In genomic region chr10:63431221-63431736, GRCm38 (mm10) we compare ENCODE assay signal across 38 mouse cellular contexts. TPM values are rescaled to one million over a fixed set of nuclear protein-coding genes. Genes with fewer than 3 reads are reported as not detected.
A peak's percentile ranks its signal among the peaks of the same experiment; 100 is the strongest.
DNase-seq lines count a peak whose midpoint lies in the region; ATAC-seq and TF ChIP-seq lines count a peak whose summit lies in the region.
"Had no signal": no experiment of that assay in that cellular context is flagged by ENCODE, and none has a peak within 500 bp of the region (broad histone marks: within the 10 kb centered on the region; RNA-seq: fewer than 3 reads in every experiment).

No protein-coding gene starts in this region.

- TF ChIP-seq POLR2A in MEL (IDR thresholded peaks at IDR 0.05; ENCODE audit: control insufficient read depth in 1 of 2, insufficient read depth in 1 of 2, low read depth in 1 of 2, low read length in 2 of 2, poor library complexity in 1 of 2): no peak

- 0 out of 2 replicates have a peak, but pooled peaks have one; percentile 8 for TF ChIP-seq CTCF in lung, embryonic 14.5 days (IDR thresholded peaks at IDR 0.05; ENCODE audit: low read depth)
- TF ChIP-seq CTCF in E14TG2a.4 (conservative IDR thresholded peaks at IDR 0.05; ENCODE audit: low read length): peak; percentile 34; the same call in 1 of the 2 replicates
- peak in 1 of 3 experiments; percentile 18; a peak in 1 of 6 replicates for TF ChIP-seq CTCF in MEL (IDR thresholded peaks at IDR 0.05 in 2 of 3, conservative IDR thresholded peaks at IDR 0.05 in 1 of 3; ENCODE audit: control insufficient read depth in 1 of 3, insufficient read depth in 1 of 3, low read depth in 2 of 3, low read length in 3 of 3, poor library complexity in 1 of 3, severe bottlenecking in 1 of 3)

- no peak for TF ChIP-seq EP300 in MEL (IDR thresholded peaks at IDR 0.05; ENCODE audit: low read depth in 1 of 2, low read length in 2 of 2)

- WGBS in lung, embryonic 14.5 days: 85% methylated on average over 7 of the region's 7 CpGs

- no peak overlapping the region for H3K27ac ChIP-seq in lung, embryonic 14.5 days (ENCODE audit: low read depth)
- peak overlapping the region; percentile 11; the same call in 1 of the 2 replicates for H3K27ac ChIP-seq in MEL (ENCODE audit: control insufficient read depth, low read depth, low read length)
- H3K27ac ChIP-seq: embryonic facial prominence, embryonic 12.5 days; forebrain, embryonic 15.5 days; gastrocnemius, adult 2 months; hindbrain, embryonic 12.5 days; kidney, embryonic 15.5 days; liver, embryonic 14.5 days; midbrain, embryonic 12.5 days; neural tube, embryonic 15.5 days had no signal

- no peak overlapping the region for H3K9ac ChIP-seq in lung, embryonic 14.5 days
- no peak overlapping the region for H3K9ac ChIP-seq in MEL (ENCODE audit: control insufficient read depth, low read depth, low read length, poor library complexity, severe bottlenecking)
- H3K9ac ChIP-seq: embryonic facial prominence, embryonic 12.5 days; forebrain, embryonic 15.5 days; hindbrain, embryonic 12.5 days; kidney, embryonic 15.5 days; liver, embryonic 14.5 days; midbrain, embryonic 12.5 days; neural tube, embryonic 15.5 days had no signal

- no peaks in the 10 kb centered on the region for H3K4me1 ChIP-seq in lung, embryonic 14.5 days (ENCODE audit: insufficient read depth)
- H3K4me1 ChIP-seq in E14TG2a.4 (replicated peaks; ENCODE audit: low read depth, low read length): peaks cover 31% of the 10 kb centered on the region
- H3K4me1 ChIP-seq in MEL (ENCODE audit: control insufficient read depth in 1 of 2, insufficient read depth in 2 of 2, low read length in 2 of 2): peaks cover 17 to 34% of the 10 kb centered on the region in 2 experiments
- H3K4me1 ChIP-seq: embryonic facial prominence, embryonic 12.5 days; hindbrain, embryonic 12.5 days; midbrain, embryonic 12.5 days had no signal

- H3K79me2 ChIP-seq in MEL (ENCODE audit: control insufficient read depth, insufficient read depth, low read length, poor library complexity): no peaks in the 10 kb centered on the region; the same call in 1 of the 2 replicates

- H3K36me3 ChIP-seq in lung, embryonic 14.5 days (ENCODE audit: insufficient read depth): no peaks in the 10 kb centered on the region
- H3K36me3 ChIP-seq in E14TG2a.4 (ENCODE audit: insufficient read depth, low read length) (no peaks in the 10 kb centered on the region), MEL (ENCODE audit: control insufficient read depth in 1 of 2, insufficient read depth in 2 of 2, low read length in 2 of 2) (peaks cover 0 to 34% of the 10 kb centered on the region in 2 experiments; a peak in 2 of 4 replicates)
- H3K36me3 ChIP-seq: embryonic facial prominence, embryonic 12.5 days; forebrain, embryonic 15.5 days; hindbrain, embryonic 12.5 days; kidney, embryonic 15.5 days; midbrain, embryonic 12.5 days; neural tube, embryonic 15.5 days had no signal

- no peak overlapping the region for H3K4me2 ChIP-seq in lung, embryonic 14.5 days
- H3K4me2 ChIP-seq: embryonic facial prominence, embryonic 12.5 days; forebrain, embryonic 15.5 days; hindbrain, embryonic 12.5 days; midbrain, embryonic 12.5 days had no signal

- peak; percentile 58 for DNase-seq in heart, adult 11 months
- no peak for DNase-seq in heart, postnatal 4 days
- DNase-seq in lung, embryonic 14.5 days: no peak
- no peak for DNase-seq in lung, postnatal 14 days
- DNase-seq in MEL (ENCODE audit: low read depth, low spot score): no peak
- DNase-seq in left cerebral cortex, adult 18-20 months (ENCODE audit: low spot score in 2 of 2): no peak
- no peak for DNase-seq in spleen, adult 12 weeks (ENCODE audit: low spot score)
- DNase-seq: adrenal gland, postnatal 10 days; cerebellum, adult 8-10 months; embryo, embryonic 11 days; gastrocnemius, adult 2 months; gastrocnemius, postnatal 36 days; heart, postnatal 14 days; kidney, adult 11 months; kidney, postnatal 36 days; layer of hippocampus, adult 9-11 months; liver; lung, adult 2 months; retina, postnatal 1 day; right cerebral cortex, postnatal 25 days; spleen, adult 18-20 months had no signal

- H3K9me3 ChIP-seq in lung, embryonic 14.5 days (ENCODE audit: low read depth, low read length): no peaks in the 10 kb centered on the region
- H3K9me3 ChIP-seq in E14TG2a.4 (ENCODE audit: low read length) (no peaks in the 10 kb centered on the region), MEL (replicated peaks; ENCODE audit: insufficient read depth, low read length) (no peaks in the 10 kb centered on the region)
- H3K9me3 ChIP-seq: embryonic facial prominence, embryonic 12.5 days; forebrain, embryonic 15.5 days; hindbrain, embryonic 12.5 days; kidney, embryonic 15.5 days; megakaryocyte, embryonic 14.5 days; midbrain, embryonic 12.5 days; neural tube, embryonic 15.5 days had no signal

- no peak overlapping the region for H3K4me3 ChIP-seq in lung, embryonic 14.5 days (ENCODE audit: low read depth, low read length)
- H3K4me3 ChIP-seq in E14TG2a.4 (replicated peaks; ENCODE audit: low read length): peak overlapping the region; percentile 57
- no peak overlapping the region for H3K4me3 ChIP-seq in MEL (ENCODE audit: control insufficient read depth in 1 of 2, insufficient read depth in 1 of 2, low read depth in 2 of 2, low read length in 2 of 2)
- H3K4me3 ChIP-seq: embryonic facial prominence, embryonic 12.5 days; forebrain, embryonic 15.5 days; gastrocnemius, adult 2 months; hindbrain, embryonic 12.5 days; kidney, embryonic 15.5 days; midbrain, embryonic 12.5 days; neural tube, embryonic 15.5 days had no signal

- no peak for ATAC-seq in lung, embryonic 14.5 days (ENCODE audit: insufficient read depth)
- ATAC-seq: forebrain, embryonic 15.5 days had no signal

- no peak for TF ChIP-seq RAD21 in MEL (IDR thresholded peaks at IDR 0.05; ENCODE audit: low read depth, low read length)

- no peaks in the 10 kb centered on the region for H3K27me3 ChIP-seq in lung, embryonic 14.5 days (ENCODE audit: insufficient read depth, low read length)
- H3K27me3 ChIP-seq in E14TG2a.4 (ENCODE audit: insufficient read depth, low read length) (no peaks in the 10 kb centered on the region), MEL (ENCODE audit: control insufficient read depth in 1 of 2, insufficient read depth in 2 of 2, low read length in 2 of 2) (no peaks in the 10 kb centered on the region)
- H3K27me3 ChIP-seq: embryonic facial prominence, embryonic 12.5 days; forebrain, embryonic 15.5 days; hindbrain, embryonic 12.5 days; kidney, embryonic 15.5 days; megakaryocyte, embryonic 14.5 days; midbrain, embryonic 12.5 days; neural tube, embryonic 15.5 days had no signal

TF ChIP-seq in MEL, 35 proteins besides CTCF, POLR2A, EP300 and RAD21:
- no peak for TF ChIP-seq HCFC1 (IDR thresholded peaks at IDR 0.05; ENCODE audit: low read depth, low read length)
- no peak for TF ChIP-seq ELF1 (IDR thresholded peaks at IDR 0.05; ENCODE audit: low read depth, low read length)
- TF ChIP-seq ETS1 (IDR thresholded peaks at IDR 0.05; ENCODE audit: low read depth, low read length): no peak
- TF ChIP-seq NELFE (IDR thresholded peaks at IDR 0.05; ENCODE audit: low read depth, low read length): no peak
- TF ChIP-seq MEF2A (IDR thresholded peaks at IDR 0.05; ENCODE audit: extremely low read depth, insufficient replicate concordance, low read depth, low read length, poor library complexity, severe bottlenecking): no peak
- no peak for TF ChIP-seq CHD1 (IDR thresholded peaks at IDR 0.05; ENCODE audit: low read depth, low read length)
- TF ChIP-seq POLR2AphosphoS5 (IDR thresholded peaks at IDR 0.05; ENCODE audit: borderline replicate concordance, low read depth, low read length): no peak
TF ChIP-seq in MEL: peak in this region for 0.

RNA-seq across cellular contexts. Expression of gene Ctnna3, which starts 1.4 kb away (rescaled TPM):
- total RNA-seq in heart, postnatal 4 days (2021): 10 to 100 TPM; 81.4 to 88.7 TPM
- polyA plus RNA-seq in lung, embryonic 14.5 days (2014; fragmentation: Nextera tagmentation; extraction: Ambion mirVana): 0.39 TPM in 2 replicates
- not detected in 2 replicates for total RNA-seq in MEL (2012; rRNA removed)
- not detected for polyA plus RNA-seq in MEL (2012; ENCODE audit: insufficient read depth in 1 of 2, insufficient read length in 2 of 2, low read depth in 1 of 2, low replicate concordance in 2 of 2, missing spikeins in 1 of 2)
- 1 to 10 TPM; 1.8 to 2.4 TPM for total RNA-seq in left cerebral cortex, adult 18-20 months (2021)
- total RNA-seq: monocyte, adult 5-6 weeks had no signal
- polyA plus RNA-seq: midbrain, embryonic 12.5 days had no signal

RNA-seq across cellular contexts. Expression of gene Gm7075, which starts 9.7 kb away (rescaled TPM):
- not detected for total RNA-seq in heart, postnatal 4 days (2021)
- not detected in 2 replicates for polyA plus RNA-seq in lung, embryonic 14.5 days (2014; fragmentation: Nextera tagmentation; extraction: Ambion mirVana)
- not detected in 2 replicates for total RNA-seq in MEL (2012; rRNA removed)
- polyA plus RNA-seq in MEL (2012; ENCODE audit: insufficient read depth in 1 of 2, insufficient read length in 2 of 2, low read depth in 1 of 2, low replicate concordance in 2 of 2, missing spikeins in 1 of 2): not detected
- not detected for total RNA-seq in left cerebral cortex, adult 18-20 months (2021)
- total RNA-seq: adrenal gland, postnatal 10 days; gastrocnemius, adult 2 months; gastrocnemius, postnatal 36 days; heart, adult 8-10 months; heart, postnatal 14 days; left cerebral cortex, postnatal 14 days; monocyte, adult 5-6 weeks had no signal
- polyA plus RNA-seq: embryonic facial prominence, embryonic 12.5 days; forebrain, embryonic 15.5 days; heart, embryonic 14.5 days; hindbrain, embryonic 12.5 days; kidney, embryonic 15.5 days; limb, embryonic 11.5 days; liver, embryonic 14.5 days; lung, adult 2 months; midbrain, embryonic 12.5 days; neural tube, embryonic 15.5 days; stomach, embryonic 16.5 days; thymus, postnatal 0 days; urinary bladder, adult 2 months had no signal

RNA-seq across cellular contexts. Expression of gene Dnajc12, which starts 49.0 kb away (rescaled TPM):
- total RNA-seq in heart, postnatal 4 days (2021): 1 to 10 TPM; 5.5 to 8.7 TPM
- polyA plus RNA-seq in lung, embryonic 14.5 days (2014; fragmentation: Nextera tagmentation; extraction: Ambion mirVana): 10.6 and 10.8 TPM in 2 replicates
- total RNA-seq in MEL (2012; rRNA removed): 2.7 and 2.9 TPM in 2 replicates
- polyA plus RNA-seq in MEL (2012; ENCODE audit: insufficient read depth in 1 of 2, insufficient read length in 2 of 2, low read depth in 1 of 2, low replicate concordance in 2 of 2, missing spikeins in 1 of 2): 1 to 10 TPM in 1 of 2 experiments, not detected in 1; 7.3 TPM
- 10 to 100 TPM; 26.2 to 31.6 TPM for total RNA-seq in left cerebral cortex, adult 18-20 months (2021)

RNA-seq across cellular contexts. Expression of gene Sirt1, which starts 49.8 kb away (rescaled TPM):
- 10 to 100 TPM; 13.2 to 14.3 TPM for total RNA-seq in heart, postnatal 4 days (2021)
- polyA plus RNA-seq in lung, embryonic 14.5 days (2014; fragmentation: Nextera tagmentation; extraction: Ambion mirVana): 8.5 and 11.2 TPM in 2 replicates
- total RNA-seq in MEL (2012; rRNA removed): 9.1 and 13.2 TPM in 2 replicates
- polyA plus RNA-seq in MEL (2012; ENCODE audit: insufficient read depth in 1 of 2, insufficient read length in 2 of 2, low read depth in 1 of 2, low replicate concordance in 2 of 2, missing spikeins in 1 of 2): 10 to 100 TPM in 1 of 2 experiments, not detected in 1; 19.8 TPM
- 10 to 100 TPM; 15.1 to 16.6 TPM for total RNA-seq in left cerebral cortex, adult 18-20 months (2021)

Comparison
In these comparisons a context has a peak if more than half of its experiments do, and no peak if none do; other contexts are left out.
1. RNA of gene Ctnna3, which starts 1.4 kb away (total RNA-seq): 81.4 to 88.7 TPM in heart, postnatal 4 days; 1.8 to 2.4 TPM in left cerebral cortex, adult 18-20 months and not detected in MEL; every median in the first group is over 10 times any median in the second.